In the genomic region with DNA sequence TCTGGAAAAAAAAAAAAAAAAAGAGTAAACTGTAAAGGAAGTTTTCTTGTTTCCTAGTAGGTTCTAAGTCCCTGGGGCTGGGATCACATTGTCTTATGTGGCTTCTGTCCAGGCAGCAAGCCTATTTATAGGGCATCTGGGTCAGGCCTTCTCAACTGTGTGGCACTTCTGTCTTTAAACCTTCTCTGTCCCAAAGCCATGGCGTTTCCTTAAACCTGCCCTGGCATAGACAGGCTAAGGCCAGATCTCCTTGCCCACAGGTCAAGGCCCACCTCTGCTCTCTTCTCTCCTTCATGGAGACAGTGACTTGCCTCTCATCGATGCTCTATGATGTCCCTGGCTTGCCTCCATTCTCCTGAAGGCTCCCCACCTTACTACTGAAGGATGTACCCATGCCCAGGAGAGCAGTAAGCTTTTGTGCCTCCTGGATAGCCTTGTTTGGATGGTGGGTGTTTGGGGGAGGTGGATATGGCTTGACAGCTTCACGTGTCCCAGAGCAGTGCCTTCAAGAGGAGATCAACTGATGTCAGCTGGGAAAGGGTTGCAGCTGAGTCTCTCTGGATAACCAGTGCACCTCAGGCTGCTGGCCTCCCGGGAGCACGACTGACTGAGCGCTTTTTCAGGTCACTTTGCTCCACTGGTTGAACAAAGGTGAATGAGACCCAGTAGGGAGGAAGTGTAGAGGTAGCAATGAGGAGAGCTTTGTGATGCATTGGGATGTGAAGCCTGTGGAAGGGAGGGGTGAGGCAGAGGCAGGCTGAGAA, we compare ENCODE assay signal across 9 mouse cellular contexts. TPM values are rescaled to one million over a fixed set of nuclear protein-coding genes. Genes with fewer than 3 reads are reported as not detected.
DNase-seq lines count a peak whose midpoint lies in the region; ATAC-seq and TF ChIP-seq lines count a peak whose summit lies in the region.
"Had no signal": no experiment of that assay in that cellular context is flagged by ENCODE, and none has a peak within 500 bp of the region (broad histone marks: within the 10 kb centered on the region; RNA-seq: fewer than 3 reads in every experiment).

No protein-coding gene starts in this region.

- peaks cover 41% of the 10 kb centered on the region for H3K4me1 ChIP-seq in heart, adult 2 months (ENCODE audit: control insufficient read depth, insufficient read depth, low read length)
- H3K4me1 ChIP-seq in kidney, embryonic 14.5 days (ENCODE audit: control insufficient read depth, insufficient read depth, low read length), result peaks cover 34% of the 10 kb centered on the region
- peaks cover 24% of the 10 kb centered on the region for H3K4me1 ChIP-seq in neural tube, embryonic 14.5 days (ENCODE audit: control insufficient read depth, insufficient read depth, low read length)

- TF ChIP-seq CTCF in layer of hippocampus, adult 2 months (conservative IDR thresholded peaks at IDR 0.05), result no peak
- no peak for TF ChIP-seq CTCF in heart, adult 2 months (IDR thresholded peaks at IDR 0.05)

- intact Hi-C loops in heart, adult 2 months (cut with DNase I), result no loop called here

- peak overlapping the region; percentile 67 for H3K4me3 ChIP-seq in layer of hippocampus, adult 2 months
- peak overlapping the region; percentile 84 for H3K4me3 ChIP-seq in heart, adult 2 months
- H3K4me3 ChIP-seq in kidney, embryonic 14.5 days (ENCODE audit: low read length), result peak overlapping the region; percentile 58
- no peak overlapping the region for H3K4me3 ChIP-seq in neural tube, embryonic 14.5 days (ENCODE audit: low read depth, low read length)

- no peak for TF ChIP-seq POLR2A in heart, adult 2 months (IDR thresholded peaks at IDR 0.05; ENCODE audit: insufficient read depth, low read depth, low read length)

- DNase-seq in layer of hippocampus, adult 2 months (ENCODE audit: low spot score in 2 of 2), result no peak
- DNase-seq in layer of hippocampus, adult 18-20 months (ENCODE audit: low spot score in 2 of 2), result no peak
- peak; percentile 53 to 59 for DNase-seq in heart, adult 2 months
- DNase-seq in retina, embryonic 14.5 days (ENCODE audit: low spot score), result no peak
- no peak for DNase-seq in layer of hippocampus, postnatal 14 days (ENCODE audit: low spot score in 2 of 2)
- DNase-seq in right cerebral cortex, postnatal 36 days (ENCODE audit: low spot score in 2 of 2), result no peak

- peak overlapping the region; percentile 46 for H3K9ac ChIP-seq in heart, adult 2 months (ENCODE audit: low read depth, low read length)
- peak overlapping the region; percentile 51 for H3K9ac ChIP-seq in kidney, embryonic 14.5 days (ENCODE audit: low read depth, low read length)
- no peak overlapping the region for H3K9ac ChIP-seq in neural tube, embryonic 14.5 days (replicated peaks; ENCODE audit: low read depth, low read length)

- peaks cover 2% of the 10 kb centered on the region for H3K79me2 ChIP-seq in heart, adult 2 months (replicated peaks; ENCODE audit: control insufficient read depth, insufficient read depth, low read length)

- no peaks in the 10 kb centered on the region for H3K9me3 ChIP-seq in kidney, embryonic 14.5 days (ENCODE audit: control insufficient read depth, low read length)
- H3K9me3 ChIP-seq in neural tube, embryonic 14.5 days (ENCODE audit: control insufficient read depth, low read length), result no peaks in the 10 kb centered on the region

- no peak for ATAC-seq in kidney, embryonic 14.5 days (ENCODE audit: low FRiP score, low TSS enrichment)
- no peak for ATAC-seq in neural tube, embryonic 14.5 days (ENCODE audit: low read depth)

- TF ChIP-seq EP300 in heart, adult 2 months (IDR thresholded peaks at IDR 0.05; ENCODE audit: insufficient read depth, low read depth, low read length), result no peak; the same call in 1 of the 2 replicates

- H3K27ac ChIP-seq in layer of hippocampus, adult 2 months, result peak overlapping the region; percentile 95
- H3K27ac ChIP-seq in heart, adult 2 months, result peak overlapping the region; percentile 98
- 0 out of 2 replicates have a peak overlapping the region, but pooled peaks have one; percentile 11 for H3K27ac ChIP-seq in kidney, embryonic 14.5 days (ENCODE audit: low read depth, low read length)
- H3K27ac ChIP-seq in neural tube, embryonic 14.5 days (ENCODE audit: low read depth, low read length), result no peak overlapping the region; the same call in 1 of the 2 replicates

- H3K27me3 ChIP-seq in heart, adult 2 months (ENCODE audit: control insufficient read depth, insufficient read depth, low read length), result no peaks in the 10 kb centered on the region
- H3K27me3 ChIP-seq in kidney, embryonic 14.5 days (ENCODE audit: control insufficient read depth, insufficient read depth, low read length), result no peaks in the 10 kb centered on the region
- H3K27me3 ChIP-seq in neural tube, embryonic 14.5 days (ENCODE audit: control insufficient read depth, insufficient read depth, low read length), result no peaks in the 10 kb centered on the region

- peak overlapping the region; percentile 59 for H3K4me2 ChIP-seq in kidney, embryonic 14.5 days (replicated peaks; ENCODE audit: low read depth, low read length)
- H3K4me2 ChIP-seq in neural tube, embryonic 14.5 days (ENCODE audit: low read depth, low read length), result peak overlapping the region; percentile 63

- 28% methylated on average over 6 of the region's 6 CpGs for WGBS in heart, adult 2 months
- 45% methylated on average over 6 of the region's 6 CpGs for WGBS in kidney, embryonic 14.5 days
- 58% methylated on average over 6 of the region's 6 CpGs for WGBS in neural tube, embryonic 14.5 days

- H3K36me3 ChIP-seq in heart, adult 2 months (ENCODE audit: control insufficient read depth, insufficient read depth, low read length), result peaks cover 16% of the 10 kb centered on the region
- H3K36me3 ChIP-seq in kidney, embryonic 14.5 days (ENCODE audit: control insufficient read depth, insufficient read depth, low read length), result peaks cover 5% of the 10 kb centered on the region; the same call in 1 of the 2 replicates
- no peaks in the 10 kb centered on the region for H3K36me3 ChIP-seq in neural tube, embryonic 14.5 days (ENCODE audit: control insufficient read depth, insufficient read depth, low read length)

RNA-seq across cellular contexts. Expression of a gene that starts 4.1 kb away (rescaled TPM):
- 10 to 100 TPM; 13.7 to 17.8 TPM for total RNA-seq in layer of hippocampus, adult 2 months (2021)
- total RNA-seq in layer of hippocampus, adult 18-20 months (2021), result 10 to 100 TPM; 15.5 to 15.9 TPM
- 10 to 100 TPM; 56.5 to 58.0 TPM for total RNA-seq in heart, adult 2 months (2021)
- 186 and 351 TPM in 2 replicates for polyA plus RNA-seq in heart, adult 2 months (2012; rRNA removed)
- polyA plus RNA-seq in kidney, embryonic 14.5 days (2014; fragmentation: Nextera tagmentation; extraction: Ambion mirVana), result 50.5 and 56.4 TPM in 2 replicates
- polyA plus RNA-seq in neural tube, embryonic 14.5 days (2014; fragmentation: Nextera tagmentation; extraction: Ambion mirVana), result 8.7 and 10.8 TPM in 2 replicates
- 10 to 100 TPM; 10.9 to 14.5 TPM for total RNA-seq in layer of hippocampus, postnatal 14 days (2021)

RNA-seq across cellular contexts. Expression of a gene that starts 54.7 kb away (rescaled TPM):
- total RNA-seq in layer of hippocampus, adult 2 months (2021), result 1 to 10 TPM; 1.6 to 2.4 TPM
- total RNA-seq in layer of hippocampus, adult 18-20 months (2021), result 1 to 10 TPM in 1 of 2 experiments, under 1 TPM in 1; 0.89 to 1.0 TPM
- total RNA-seq in heart, adult 2 months (2021), result not detected
- polyA plus RNA-seq in heart, adult 2 months (2012; rRNA removed), result 0.43 TPM in 1 of 2 replicates, not detected in the other
- polyA plus RNA-seq in kidney, embryonic 14.5 days (2014; fragmentation: Nextera tagmentation; extraction: Ambion mirVana), result 0.27 and 0.31 TPM in 2 replicates
- polyA plus RNA-seq in neural tube, embryonic 14.5 days (2014; fragmentation: Nextera tagmentation; extraction: Ambion mirVana), result 0.70 TPM in 1 of 2 replicates, not detected in the other
- total RNA-seq in layer of hippocampus, postnatal 14 days (2021), result 1 to 10 TPM; 1.0 to 1.2 TPM
- total RNA-seq: hematopoietic stem cell, adult 5-6 weeks had no signal

Comparison
In these comparisons a context has a peak if more than half of its experiments do, and no peak if none do; other contexts are left out.
1. DNase-seq: peak in heart, adult 2 months (2 of 2); none in layer of hippocampus, adult 2 months (0 of 2), layer of hippocampus, adult 18-20 months (0 of 2), retina, embryonic 14.5 days (single experiment), layer of hippocampus, postnatal 14 days (0 of 2) and right cerebral cortex, postnatal 36 days (0 of 2).